Mouse (Mus musculus): Measurements from ENCODE around the gene Tmem238.

- TF ChIP-seq TAL1 (IDR thresholded peaks at IDR 0.05; ENCODE audit: low read length) (no peak), GATA1 (IDR thresholded peaks at IDR 0.05; ENCODE audit: low read length) (no peak)
Measured at GRCm38 (mm10) chr7:4740309-4740727, 49.1 kb downstream of the Tmem238 start.
